Mouse (Mus musculus): ENCODE results near the gene Zbtb22. TPM values are rescaled to one million over a fixed set of nuclear protein-coding genes. Genes with fewer than 3 reads are reported as not detected.

Gene Zbtb22
- total RNA-seq, 4 experiments from 2014 or later: 18.1 to 21.0 (median 19.3) TPM

DNA sequence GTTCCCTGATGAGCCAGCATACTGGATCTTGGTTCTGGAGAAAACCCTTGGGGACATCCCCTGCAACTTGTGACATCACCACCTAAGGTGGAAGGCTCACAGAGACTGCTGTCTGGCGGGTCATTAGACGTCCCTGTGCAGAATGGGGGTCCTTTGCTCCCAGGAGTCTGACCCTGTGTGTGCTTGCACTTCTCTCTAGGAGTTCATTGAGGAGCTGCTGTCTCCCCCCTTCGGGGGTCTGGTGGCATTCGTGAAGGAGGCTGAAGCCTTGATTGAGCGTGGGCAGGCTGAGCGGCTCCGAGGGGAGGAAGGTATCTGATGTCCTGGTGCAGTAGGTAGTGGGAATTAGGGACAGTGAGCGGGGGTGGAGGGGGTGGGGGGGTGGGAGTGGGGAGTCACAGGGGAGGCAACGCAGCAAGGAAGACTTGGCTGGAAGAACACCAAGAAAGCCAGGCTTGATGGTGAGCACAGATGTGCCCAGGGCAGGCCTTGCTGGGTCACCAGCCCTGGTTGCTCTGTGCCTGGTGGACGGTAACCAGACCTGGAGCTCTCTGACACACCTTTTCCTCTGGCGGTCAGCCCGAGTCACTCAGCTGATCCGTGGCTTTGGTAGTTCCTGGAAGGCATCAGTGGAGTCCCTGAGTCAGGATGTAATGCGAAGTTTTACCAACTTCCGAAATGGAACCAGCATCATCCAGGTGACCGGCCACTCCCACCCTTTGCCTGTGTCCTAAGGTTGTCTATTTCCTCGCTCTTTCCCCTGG lies 49.6 kb downstream of the Zbtb22 start:
- no peak for DNase-seq (ENCODE audit: low spot score)

DNA sequence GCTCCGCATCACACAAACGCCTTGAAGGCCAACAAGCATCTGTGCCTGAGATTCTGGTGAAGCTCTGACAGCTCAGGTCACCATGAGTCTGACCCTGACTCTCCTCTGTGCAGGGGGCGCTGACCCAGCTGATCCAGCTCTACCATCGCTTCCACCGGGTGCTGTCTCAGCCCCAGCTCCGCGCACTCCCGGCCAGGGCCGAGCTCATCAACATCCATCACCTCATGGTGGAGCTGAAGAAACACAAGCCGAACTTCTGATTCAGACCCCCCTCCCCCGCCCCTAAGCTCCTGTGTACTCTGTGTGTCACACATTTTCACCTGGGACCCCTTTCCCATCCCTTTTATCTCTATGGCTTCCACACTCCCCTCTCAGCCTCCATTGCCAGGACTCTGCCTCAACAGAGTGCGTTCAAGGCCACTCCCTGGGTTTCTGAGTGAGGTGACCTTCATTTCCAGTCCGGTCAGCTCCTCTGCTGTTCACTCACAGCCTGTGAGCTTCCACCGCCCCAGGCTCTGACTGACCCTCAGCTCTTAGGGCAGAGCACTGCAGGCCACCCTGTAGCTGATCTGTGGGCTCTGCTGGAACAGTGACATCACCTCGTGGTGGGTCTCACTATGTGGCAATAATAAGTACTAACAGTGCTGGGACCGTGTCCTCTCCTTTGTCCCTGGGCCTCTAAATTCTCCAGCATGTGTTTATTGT lies 50.3 kb downstream of the Zbtb22 start:
- DNase-seq (ENCODE audit: low spot score): no peak

- peak; percentile 77 for DNase-seq (ENCODE audit: low spot score)
These were observed 52.8 kb downstream of the Zbtb22 start for GRCm38 (mm10) chr17:33968489-33968888.

Small RNAs within 50 kb of the gene (microRNA-seq; reads per million reads assigned to microRNA genes)
- not detected for gene Gm27740

Other genes with a start within 250 kb of the Zbtb22 start
- 10 to 100 TPM; 76.0 to 96.9 (median 84.0) TPM for gene Hnrnpm, start 229.0 kb upstream of the Zbtb22 start, total RNA-seq (2022)
- gene March2, start 197.2 kb upstream of the Zbtb22 start, total RNA-seq (2022): 100 to 1,000 TPM; 126 to 160 (median 136) TPM
- gene Rab11b, start 155.4 kb upstream of the Zbtb22 start, total RNA-seq (2022): 100 to 1,000 TPM; 248 to 275 (median 267) TPM
- 1 to 10 TPM; 2.9 to 9.8 (median 8.3) TPM for gene Angptl4, start 134.1 kb upstream of the Zbtb22 start, total RNA-seq (2022)
- gene Kank3, start 105.4 kb upstream of the Zbtb22 start, total RNA-seq (2022): 10 to 100 TPM; 44.4 to 64.9 (median 51.3) TPM
- gene Rps28, start 91.3 kb upstream of the Zbtb22 start, total RNA-seq (2022): 100 to 1,000 TPM; 691 to 822 (median 750) TPM
- 100 to 1,000 TPM; 676 to 749 (median 700) TPM for gene Ndufa7, start 91.3 kb upstream of the Zbtb22 start, total RNA-seq (2022)
- gene Cd320, start 72.8 kb upstream of the Zbtb22 start, total RNA-seq (2022): 10 to 100 TPM; 28.9 to 33.6 (median 33.2) TPM
- gene Gm7029, start 42.1 kb upstream of the Zbtb22 start, total RNA-seq (2022): not detected
- gene Kifc1, start 25.2 kb upstream of the Zbtb22 start, total RNA-seq (2022): 1 to 10 TPM in 1 of 4 experiments, under 1 TPM in 3; 0.31 to 1.9 (median 0.51) TPM
- gene Platr17, start 10.8 kb upstream of the Zbtb22 start, total RNA-seq (2022): not detected
- gene Daxx, start 6.5 kb upstream of the Zbtb22 start, total RNA-seq (2022): 10 to 100 TPM; 11.5 to 16.2 (median 13.7) TPM
- gene Tapbp, start within 50 bp of the Zbtb22 start, total RNA-seq (2022): 100 to 1,000 TPM in 2 of 4 experiments, 10 to 100 TPM in 2; 96.8 to 113 (median 105) TPM
- gene Rgl2, start 13.6 kb downstream of the Zbtb22 start, total RNA-seq (2022): 10 to 100 TPM; 29.8 to 35.1 (median 34.1) TPM
- 10 to 100 TPM; 62.7 to 82.9 (median 71.1) TPM for gene Pfdn6, start 24.4 kb downstream of the Zbtb22 start, total RNA-seq (2022)
- 10 to 100 TPM; 10.1 to 12.8 (median 11.6) TPM for gene Wdr46, start 24.8 kb downstream of the Zbtb22 start, total RNA-seq (2022)
- 1 to 10 TPM in 3 of 4 experiments, under 1 TPM in 1; 0.89 to 2.6 (median 1.6) TPM for gene B3galt4, start 35.6 kb downstream of the Zbtb22 start, total RNA-seq (2022)
- gene Vps52, start 39.9 kb downstream of the Zbtb22 start, total RNA-seq (2022): 10 to 100 TPM; 35.6 to 45.0 (median 41.6) TPM
- 100 to 1,000 TPM; 373 to 430 (median 408) TPM for gene Rps18, start 40.1 kb downstream of the Zbtb22 start, total RNA-seq (2022)
- gene H2-K1, start 84.4 kb downstream of the Zbtb22 start, total RNA-seq (2022): 100 to 1,000 TPM; 111 to 163 (median 123) TPM
- gene Ring1, start 108.8 kb downstream of the Zbtb22 start, total RNA-seq (2022): 10 to 100 TPM; 11.9 to 18.1 (median 14.1) TPM
- 100 to 1,000 TPM; 134 to 149 (median 137) TPM for gene H2-Ke6, start 112.2 kb downstream of the Zbtb22 start, total RNA-seq (2022)
- gene Slc39a7, start 115.8 kb downstream of the Zbtb22 start, total RNA-seq (2022): 10 to 100 TPM; 64.1 to 79.1 (median 73.2) TPM
- gene Rxrb, start 115.9 kb downstream of the Zbtb22 start, total RNA-seq (2022): 10 to 100 TPM; 33.4 to 46.3 (median 42.3) TPM
- 1 to 10 TPM in 3 of 4 experiments, under 1 TPM in 1; 0.87 to 1.3 (median 1.2) TPM for gene Col11a2, start 123.5 kb downstream of the Zbtb22 start, total RNA-seq (2022)
- gene H2-Oa, start 176.4 kb downstream of the Zbtb22 start, total RNA-seq (2022): under 1 TPM in 2 of 4 experiments, not detected in 2; 0.25 to 0.28 TPM
- 1 to 10 TPM; 2.2 to 3.9 (median 3.7) TPM for gene H2-DMa, start 203.6 kb downstream of the Zbtb22 start, total RNA-seq (2022)
- gene Brd2, start 206.7 kb downstream of the Zbtb22 start, total RNA-seq (2022): 10 to 100 TPM; 61.0 to 75.7 (median 69.8) TPM
- 1 to 10 TPM in 2 of 4 experiments, under 1 TPM in 2; 0.65 to 1.1 (median 0.97) TPM for gene H2-DMb2, start 227.4 kb downstream of the Zbtb22 start, total RNA-seq (2022)
- 1 to 10 TPM; 1.8 to 3.0 (median 2.4) TPM for gene H2-DMb1, start 237.2 kb downstream of the Zbtb22 start, total RNA-seq (2022)